Mouse (Mus musculus) olfactory bulb, adult 2 months (tissue): Measurements from ENCODE around the gene Pigb.

ENCODE experiments used
- CTCF ChIP-seq: fragments of 200-500 bp; IDR thresholded peaks from 2 replicates; pipeline ENCODE4 v1.5.1; 2012; ENCODE audit warnings: low read depth, mild to moderate bottlenecking, low read length, moderate library complexity; ENCODE audit not compliant: insufficient read depth
- POLR2A ChIP-seq: fragments of 200-500 bp; IDR thresholded peaks from 2 replicates; pipeline ENCODE4 v1.6.1; 2012; ENCODE audit warnings: mild to moderate bottlenecking, low read depth, low read length, moderate library complexity; ENCODE audit not compliant: insufficient read depth

GRCm38 (mm10) chr9:73079801-73080325, 39.7 kb upstream of the Pigb start:
- TF ChIP-seq CTCF = no peak
- TF ChIP-seq POLR2A = no peak
